ENCODE assay signal across 18 mouse cellular contexts in the genomic region with DNA sequence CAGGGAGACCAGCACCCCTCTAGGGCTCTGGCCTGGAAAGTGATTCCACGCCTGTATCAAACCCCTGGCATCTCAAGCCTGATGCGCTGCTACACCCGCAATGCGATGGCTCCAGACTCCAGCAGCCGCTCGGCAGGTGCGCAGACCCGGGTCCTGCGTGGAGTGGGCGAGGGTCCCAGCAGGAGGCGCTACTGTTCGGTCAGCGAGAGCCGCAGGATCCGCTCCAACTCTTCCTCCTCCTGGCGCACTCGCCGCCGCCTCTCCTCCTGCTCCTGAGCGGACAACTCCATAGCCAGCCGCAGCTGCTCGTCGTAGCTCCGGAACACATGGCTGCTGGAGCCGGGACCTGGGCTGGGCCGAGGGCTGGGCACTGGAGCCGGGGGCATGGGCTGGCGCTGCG. TPM values are rescaled to one million over a fixed set of nuclear protein-coding genes. Genes with fewer than 3 reads are reported as not detected.
DNase-seq lines count a peak whose midpoint lies in the region; TF ChIP-seq lines count a peak whose summit lies in the region.
"Had no signal": no experiment of that assay in that cellular context is flagged by ENCODE, and none has a peak within 500 bp of the region (broad histone marks: within the 10 kb centered on the region; RNA-seq: fewer than 3 reads in every experiment).

No protein-coding gene starts in this region.

- H3K4me1 ChIP-seq in E14TG2a.4 (replicated peaks; ENCODE audit: low read depth, low read length) (peaks cover 58% of the 10 kb centered on the region), ES-Bruce4 (ENCODE audit: control insufficient read depth, insufficient read depth, low read length) (no peaks in the 10 kb centered on the region)
- peaks cover 5% of the 10 kb centered on the region for H3K4me1 ChIP-seq in cerebellum, adult 2 months (ENCODE audit: control insufficient read depth, insufficient read depth, low read length)

- no peak for DNase-seq in layer of hippocampus, adult 2 months (ENCODE audit: low spot score in 2 of 2)
- no peak for DNase-seq in layer of hippocampus, adult 8-10 months (ENCODE audit: low spot score in 2 of 2)
- peak; percentile 45 for DNase-seq in R1 (ENCODE audit: low read depth, low spot score)
- DNase-seq in cerebellum, adult 2 months: no peak
- DNase-seq in gastrocnemius, postnatal 4 days (ENCODE audit: low spot score in 2 of 2): no peak
- no peak for DNase-seq in frontal cortex, adult 2 months (ENCODE audit: extremely low spot score in 1 of 2, low spot score in 1 of 2)
- DNase-seq: adrenal gland, postnatal 25 days; cerebellum, postnatal 10 days; heart, postnatal 10 days; heart, postnatal 4 days had no signal

- no peak for TF ChIP-seq POLR2A in ES-Bruce4 (IDR thresholded peaks at IDR 0.05; ENCODE audit: insufficient read depth, low read length)
- TF ChIP-seq POLR2A in cerebellum, adult 2 months (IDR thresholded peaks at IDR 0.05; ENCODE audit: borderline replicate concordance, insufficient read depth, low read length): no peak

- 0 out of 2 replicates have a peak, but pooled peaks have one; percentile 4 for TF ChIP-seq EP300 in ES-Bruce4 (IDR thresholded peaks at IDR 0.05; ENCODE audit: insufficient read depth, low read depth, low read length)

- peak overlapping the region; percentile 24; the same call in 1 of the 2 replicates for H3K9ac ChIP-seq in ES-Bruce4 (ENCODE audit: low read depth, poor library complexity, severe bottlenecking)
- H3K9ac ChIP-seq: forebrain, embryonic 15.5 days; hindbrain, embryonic 14.5 days; intestine, embryonic 15.5 days had no signal

- TF ChIP-seq CTCF in layer of hippocampus, adult 2 months (conservative IDR thresholded peaks at IDR 0.05): 0 out of 2 replicates have a peak, but pooled peaks have one; percentile 9
- TF ChIP-seq CTCF in E14TG2a.4 (conservative IDR thresholded peaks at IDR 0.05; ENCODE audit: low read length): no peak; the same call in 1 of the 2 replicates
- peak; percentile 40 for TF ChIP-seq CTCF in ES-Bruce4 (IDR thresholded peaks at IDR 0.05; ENCODE audit: low read depth, low read length)
- no peak for TF ChIP-seq CTCF in cerebellum, adult 2 months (IDR thresholded peaks at IDR 0.05; ENCODE audit: borderline replicate concordance, insufficient read depth, low read depth, low read length)

- WGBS in cerebellum, adult 2 months: 75% methylated on average over 29 of the region's 29 CpGs

- no peak overlapping the region for H3K4me3 ChIP-seq in layer of hippocampus, adult 2 months
- H3K4me3 ChIP-seq in E14TG2a.4 (replicated peaks; ENCODE audit: low read length): peak overlapping the region; percentile 72
- peak overlapping the region; percentile 44 for H3K4me3 ChIP-seq in ES-Bruce4 (ENCODE audit: low read depth, low read length)
- H3K4me3 ChIP-seq in cerebellum, adult 2 months (replicated peaks; ENCODE audit: insufficient read depth, low read depth, low read length): no peak overlapping the region
- H3K4me3 ChIP-seq: embryonic facial prominence, embryonic 10.5 days; forebrain, embryonic 15.5 days; heart, embryonic 10.5 days; intestine, embryonic 15.5 days had no signal

- H3K36me3 ChIP-seq in E14TG2a.4 (ENCODE audit: insufficient read depth, low read length): 0 out of 2 replicates have a peak, but pooled peaks cover 6% of the 10 kb centered on the region
- H3K36me3 ChIP-seq in ES-Bruce4 (ENCODE audit: control insufficient read depth, insufficient read depth, low read length, poor library complexity, severe bottlenecking): no peaks in the 10 kb centered on the region

- no peaks in the 10 kb centered on the region for H3K9me3 ChIP-seq in E14TG2a.4 (ENCODE audit: low read length)
- no peaks in the 10 kb centered on the region for H3K9me3 ChIP-seq in ES-Bruce4 (replicated peaks; ENCODE audit: control insufficient read depth, insufficient read depth, low read length, poor library complexity, severe bottlenecking)
- H3K9me3 ChIP-seq: embryonic facial prominence, embryonic 10.5 days; forebrain, embryonic 15.5 days; heart, embryonic 10.5 days; intestine, embryonic 15.5 days had no signal

- no peak overlapping the region for H3K27ac ChIP-seq in layer of hippocampus, adult 2 months
- no peak overlapping the region for H3K27ac ChIP-seq in ES-Bruce4 (ENCODE audit: insufficient read depth, low read length)
- no peak overlapping the region for H3K27ac ChIP-seq in cerebellum, adult 2 months (ENCODE audit: insufficient read depth, low read length)
- H3K27ac ChIP-seq: embryonic facial prominence, embryonic 10.5 days; forebrain, embryonic 15.5 days; heart, embryonic 10.5 days; hindbrain, embryonic 14.5 days; intestine, embryonic 15.5 days had no signal

- peaks cover 87% of the 10 kb centered on the region for H3K27me3 ChIP-seq in E14TG2a.4 (ENCODE audit: insufficient read depth, low read length)
- H3K27me3 ChIP-seq in ES-Bruce4 (ENCODE audit: control insufficient read depth, insufficient read depth, low read length, poor library complexity, severe bottlenecking): no peaks in the 10 kb centered on the region
- no peaks in the 10 kb centered on the region for H3K27me3 ChIP-seq in cerebellum, adult 2 months (ENCODE audit: control insufficient read depth, insufficient read depth, low read length)

RNA-seq across cellular contexts. Expression of a gene that starts 9.2 kb away (rescaled TPM):
- 10 to 100 TPM; 12.7 to 14.1 TPM for total RNA-seq in layer of hippocampus, adult 2 months (2021)
- 10 to 100 TPM; 24.5 to 34.0 (median 28.6) TPM for total RNA-seq in layer of hippocampus, adult 8-10 months (2022)
- 1.8 and 2.1 TPM in 2 replicates for polyA plus RNA-seq in ES-Bruce4 (2011; ENCODE audit: insufficient read depth, insufficient read length, low read depth, missing spikeins)
- polyA plus RNA-seq in cerebellum, adult 2 months (2012; rRNA removed): 134 and 148 TPM in 2 replicates
- 10 to 100 TPM; 82.0 to 90.3 TPM for total RNA-seq in gastrocnemius, postnatal 4 days (2021)
- polyA plus RNA-seq in frontal cortex, adult 2 months (2012; rRNA removed): 130 and 142 TPM in 2 replicates
- polyA plus RNA-seq: activated CD4-positive, CD25-positive, alpha-beta regulatory T cell, adult 4 months; embryonic facial prominence, embryonic 10.5 days had no signal

RNA-seq across cellular contexts. Expression of a gene that starts 18.1 kb away (rescaled TPM):
- 10 to 100 TPM; 80.1 to 81.7 TPM for total RNA-seq in layer of hippocampus, adult 2 months (2021)
- 10 to 100 TPM; 71.2 to 78.4 (median 73.7) TPM for total RNA-seq in layer of hippocampus, adult 8-10 months (2022)
- polyA plus RNA-seq in ES-Bruce4 (2011; ENCODE audit: insufficient read depth, insufficient read length, low read depth, missing spikeins): 3.6 and 4.0 TPM in 2 replicates
- 106 and 114 TPM in 2 replicates for polyA plus RNA-seq in cerebellum, adult 2 months (2012; rRNA removed)
- 10 to 100 TPM; 13.0 to 13.8 TPM for total RNA-seq in gastrocnemius, postnatal 4 days (2021)
- polyA plus RNA-seq in frontal cortex, adult 2 months (2012; rRNA removed): 140 and 156 TPM in 2 replicates

RNA-seq across cellular contexts. Expression of a gene that starts 22.0 kb away (rescaled TPM):
- 100 to 1,000 TPM; 295 to 316 TPM for total RNA-seq in layer of hippocampus, adult 2 months (2021)
- total RNA-seq in layer of hippocampus, adult 8-10 months (2022): 100 to 1,000 TPM; 266 to 292 (median 282) TPM
- 56.5 and 63.6 TPM in 2 replicates for polyA plus RNA-seq in ES-Bruce4 (2011; ENCODE audit: insufficient read depth, insufficient read length, low read depth, missing spikeins)
- polyA plus RNA-seq in cerebellum, adult 2 months (2012; rRNA removed): 106 and 110 TPM in 2 replicates
- total RNA-seq in gastrocnemius, postnatal 4 days (2021): 10 to 100 TPM; 48.5 to 52.9 TPM
- polyA plus RNA-seq in frontal cortex, adult 2 months (2012; rRNA removed): 196 and 197 TPM in 2 replicates

RNA-seq across cellular contexts. Expression of a gene that starts 43.5 kb away (rescaled TPM):
- total RNA-seq in layer of hippocampus, adult 2 months (2021): 1 to 10 TPM; 1.4 to 1.7 TPM
- total RNA-seq in layer of hippocampus, adult 8-10 months (2022): 1 to 10 TPM; 1.0 to 2.4 (median 1.6) TPM
- polyA plus RNA-seq in ES-Bruce4 (2011; ENCODE audit: insufficient read depth, insufficient read length, low read depth, missing spikeins): not detected in 2 replicates
- 0.98 and 1.0 TPM in 2 replicates for polyA plus RNA-seq in cerebellum, adult 2 months (2012; rRNA removed)
- total RNA-seq in gastrocnemius, postnatal 4 days (2021): 1 to 10 TPM; 1.2 to 2.5 TPM
- polyA plus RNA-seq in frontal cortex, adult 2 months (2012; rRNA removed): 0.48 and 0.66 TPM in 2 replicates

RNA-seq across cellular contexts. Expression of a gene that starts 44.4 kb away (rescaled TPM):
- 1 to 10 TPM; 5.7 to 7.4 TPM for total RNA-seq in layer of hippocampus, adult 2 months (2021)
- total RNA-seq in layer of hippocampus, adult 8-10 months (2022): 1 to 10 TPM; 4.9 to 9.1 (median 8.8) TPM
- 8.2 and 11.3 TPM in 2 replicates for polyA plus RNA-seq in ES-Bruce4 (2011; ENCODE audit: insufficient read depth, insufficient read length, low read depth, missing spikeins)
- polyA plus RNA-seq in cerebellum, adult 2 months (2012; rRNA removed): 11.6 and 12.8 TPM in 2 replicates
- 10 to 100 TPM; 14.8 to 15.0 TPM for total RNA-seq in gastrocnemius, postnatal 4 days (2021)
- polyA plus RNA-seq in frontal cortex, adult 2 months (2012; rRNA removed): 7.5 and 8.6 TPM in 2 replicates

Comparison
In these comparisons a context has a peak if more than half of its experiments do, and no peak if none do; other contexts are left out.
1. H3K4me3 ChIP-seq: peak in E14TG2a.4 (single experiment) and ES-Bruce4 (single experiment); none in layer of hippocampus, adult 2 months (single experiment) and cerebellum, adult 2 months (single experiment).
2. CTCF ChIP-seq: peak in layer of hippocampus, adult 2 months (single experiment) and ES-Bruce4 (single experiment); none in E14TG2a.4 (single experiment) and cerebellum, adult 2 months (single experiment).
3. RNA of a gene that starts 18.1 kb away (total RNA-seq): 80.1 to 81.7 TPM in layer of hippocampus, adult 2 months and 71.2 to 78.4 TPM in layer of hippocampus, adult 8-10 months; 13.0 to 13.8 TPM in gastrocnemius, postnatal 4 days; every median in the first group is over 4 times any median in the second.
4. RNA of a gene that starts 22.0 kb away (total RNA-seq): 295 to 316 TPM in layer of hippocampus, adult 2 months and 266 to 292 TPM in layer of hippocampus, adult 8-10 months; 48.5 to 52.9 TPM in gastrocnemius, postnatal 4 days; every median in the first group is over 4 times any median in the second.